Mouse (Mus musculus) adrenal gland, postnatal 10 days (tissue): ENCODE measurements around the gene Nt5c3b. TPM values are rescaled to one million over a fixed set of nuclear protein-coding genes. Genes with fewer than 3 reads are reported as not detected.

Experiments used
- DNase-seq: peaks from one replicate; pipeline ENCODE4 v3.0.0; 2021; ENCODE audit warnings: mixed read lengths
- long read RNA-seq, 2 experiments: library from polyadenylated mRNA; stranded (forward); transcript quantifications; one replicate each; pipeline ENCODE4 v2.0.0; 2021
- total RNA-seq, 2 experiments: library from RNA; stranded (reverse); gene quantifications; 2 replicates each; pipeline ENCODE4 v1.2.3; 2021

The Nt5c3b gene
- total RNA-seq: 10 to 100 TPM; 42.6 to 54.8 TPM
- long read RNA-seq, experiment 1, transcript Nt5c3b-203 (8 exons, 1,348 nt): minor isoform, 11 of 63 reads
- long read RNA-seq, experiment 1, transcript Nt5c3b-201 (9 exons, 1,399 nt): major isoform, 35 of 63 reads
- long read RNA-seq, experiment 1, partial matches to known transcripts: 7 of 63 reads
- long read RNA-seq, experiment 1, other reads (novel, unspliced or antisense): 5 of 63 reads
- long read RNA-seq, experiment 2, transcript Nt5c3b-201 (9 exons, 1,399 nt): major isoform, 26 of 35 reads
- long read RNA-seq, experiment 2, partial matches to known transcripts: 0 of 35 reads
- long read RNA-seq, experiment 2, other reads (novel, unspliced or antisense): 3 of 35 reads

DNA sequence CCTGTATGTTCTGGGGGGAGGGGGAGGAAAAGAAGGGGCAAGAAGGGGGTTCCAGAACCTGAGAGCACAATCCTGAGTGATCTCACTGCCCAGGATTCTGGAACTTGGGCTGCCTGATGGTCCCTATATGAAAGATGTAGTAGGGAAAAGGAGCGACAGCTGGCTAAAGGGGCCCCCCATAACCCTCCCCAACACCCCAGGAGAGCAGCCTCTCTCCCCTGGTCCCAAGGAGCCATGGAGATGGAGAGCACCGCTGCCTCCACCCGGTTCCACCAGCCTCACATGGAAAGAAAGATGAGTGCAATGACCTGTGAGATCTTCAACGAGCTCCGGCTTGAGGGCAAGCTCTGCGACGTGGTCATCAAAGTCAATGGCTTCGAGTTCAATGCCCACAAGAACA is at the start of gene Nt5c3b, which contains the start of gene Klhl10:
Gene Nt5c3b (minus strand): TSS at position 12 of the 400 bp plus-strand sequence.
Gene Klhl10 (plus strand): TSS at position 121 of the 400 bp plus-strand sequence.
- DNase-seq: no peak

DNA sequence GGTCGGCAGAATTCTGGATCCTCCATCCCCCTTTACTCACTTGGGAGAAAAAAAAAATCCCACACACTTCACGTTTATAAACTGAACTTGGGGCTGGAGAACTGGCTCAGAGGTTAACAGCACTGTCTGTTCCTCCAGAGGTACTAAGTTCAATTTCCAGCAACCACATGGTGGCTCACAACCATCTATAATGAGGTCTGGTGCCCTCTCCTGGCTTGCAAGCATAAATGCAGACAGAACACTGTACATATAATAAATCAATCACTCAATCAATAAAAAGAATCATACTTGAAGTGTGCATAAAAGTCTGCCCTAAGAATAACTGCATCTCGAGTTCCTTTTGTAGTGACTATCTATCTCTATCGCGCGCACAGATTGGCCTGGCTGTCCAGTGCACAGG is 49.3 kb upstream of the Nt5c3b start:
- no peak for DNase-seq

DNA sequence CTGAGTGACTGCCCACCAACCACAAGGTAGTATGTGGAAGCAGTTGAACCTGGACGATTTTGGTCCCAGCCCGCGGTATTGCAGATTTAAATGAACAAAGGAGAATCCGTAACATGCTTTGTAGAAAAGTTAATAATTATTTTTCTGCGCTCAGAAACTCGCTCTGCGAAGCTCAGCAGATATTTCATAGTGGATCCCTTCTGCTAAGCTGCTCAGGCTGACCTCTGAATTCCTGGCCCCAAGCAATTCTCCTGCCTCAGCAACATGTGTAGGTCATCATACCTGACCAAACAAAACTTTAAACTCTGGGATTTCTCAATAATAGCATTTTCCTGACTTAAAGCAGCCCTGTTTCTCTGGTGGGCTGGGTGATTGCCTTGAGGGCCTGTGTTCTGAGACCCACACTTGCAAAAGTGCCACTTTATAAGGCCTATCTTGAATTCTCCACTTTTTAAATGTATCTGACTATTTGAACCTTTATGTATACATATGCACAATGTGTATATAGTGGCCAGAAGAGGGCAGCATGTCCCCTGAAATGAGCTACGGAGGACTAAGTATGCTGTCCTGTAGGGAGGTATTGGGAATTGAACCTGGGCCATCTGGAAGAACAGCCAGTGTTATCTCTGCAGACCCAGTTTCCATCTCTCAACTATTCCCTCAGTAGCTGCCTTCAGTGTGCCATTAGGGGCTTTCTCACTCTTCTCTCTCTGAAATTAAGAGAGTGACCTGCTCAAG is 44.4 kb upstream of the Nt5c3b start:
- no peak for DNase-seq

DNA sequence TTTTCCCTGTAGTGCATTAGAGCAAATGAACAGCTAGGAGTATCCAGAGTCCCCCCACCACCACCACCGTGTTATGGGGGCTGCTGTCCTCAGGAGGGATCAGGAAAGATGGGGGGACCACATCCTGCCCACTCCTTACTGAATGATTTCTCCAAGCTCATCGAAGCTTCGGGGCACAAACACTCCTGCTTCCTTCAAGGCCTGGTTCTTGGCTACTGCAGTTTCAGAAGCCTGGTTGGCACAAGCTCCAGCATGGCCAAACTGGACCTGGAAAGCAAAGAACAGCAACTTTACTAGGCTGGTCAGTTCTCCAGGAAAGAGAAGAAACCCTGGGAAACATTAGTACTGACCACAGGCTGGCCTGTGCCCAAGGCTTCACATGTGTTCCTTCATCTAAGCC is 42.9 kb upstream of the Nt5c3b start:
- DNase-seq: no peak

GRCm38 (mm10) chr11:100479152-100479551 is 37.5 kb upstream of the Nt5c3b start:
- DNase-seq: no peak

DNA sequence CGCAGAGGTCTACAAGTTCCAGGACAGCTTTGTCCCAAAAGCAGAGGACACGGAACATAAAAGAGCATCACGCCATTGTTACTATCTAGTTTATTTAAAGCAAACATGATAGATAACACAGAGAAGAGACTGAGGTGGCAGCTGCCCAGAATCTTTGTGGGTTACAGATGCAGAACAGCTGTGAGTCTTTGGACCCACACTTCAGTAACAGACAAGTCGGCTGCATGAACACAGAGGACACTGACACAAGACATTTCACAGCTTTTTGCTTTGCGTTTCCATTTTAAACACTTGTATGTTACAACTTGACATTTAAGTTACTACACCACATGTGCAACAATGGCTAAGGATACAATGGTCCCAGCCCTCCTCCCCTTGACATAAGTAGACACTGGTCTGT is 34.7 kb upstream of the Nt5c3b start:
- DNase-seq: no peak

- no peak for DNase-seq
Measured at GRCm38 (mm10) chr11:100472935-100473295, 31.3 kb upstream of the Nt5c3b start.

DNA sequence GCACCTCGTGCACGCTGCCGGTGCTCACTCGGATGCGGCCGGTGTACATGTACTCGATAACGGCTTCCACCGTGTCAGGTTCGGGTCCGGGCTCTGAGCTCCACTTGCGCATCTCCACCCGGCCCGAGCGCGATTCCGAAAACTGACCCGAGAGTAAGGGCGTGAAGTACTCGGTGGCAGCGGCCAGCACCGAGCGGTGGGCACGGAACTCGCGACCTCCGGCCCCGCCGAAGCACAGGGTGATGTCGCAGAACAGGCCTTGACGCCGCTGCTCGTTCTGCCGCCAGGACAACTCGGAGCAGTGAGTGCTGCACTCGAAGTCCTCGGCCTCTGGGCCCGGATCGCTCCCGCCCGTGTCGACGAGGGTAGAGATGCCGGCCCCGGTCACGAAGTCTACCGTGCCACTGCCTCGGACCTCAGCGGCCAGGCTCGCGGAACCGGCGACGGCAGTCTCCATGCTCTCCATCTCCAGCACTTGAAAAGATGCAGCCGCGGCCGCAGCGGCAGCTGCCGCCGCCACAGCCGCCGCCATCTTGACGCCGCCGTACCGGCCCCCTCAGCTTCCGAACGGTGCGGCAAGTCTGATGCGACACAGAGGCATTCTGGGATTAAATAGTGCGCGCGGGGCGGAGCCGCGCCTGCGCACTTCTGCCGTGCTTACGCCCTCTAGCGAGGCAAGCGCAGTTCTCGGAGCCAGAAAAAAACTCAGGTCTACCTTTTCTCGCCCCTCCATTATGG is 30.8 kb upstream of the Nt5c3b start, which contains the start of gene Klhl11:
Gene Klhl11 (minus strand): TSS at position 545 of the 738 bp plus-strand sequence.
- peak; percentile 95 for DNase-seq

GRCm38 (mm10) chr11:100471352-100472196 is 30.0 kb upstream of the Nt5c3b start:
- DNase-seq: no peak

DNA sequence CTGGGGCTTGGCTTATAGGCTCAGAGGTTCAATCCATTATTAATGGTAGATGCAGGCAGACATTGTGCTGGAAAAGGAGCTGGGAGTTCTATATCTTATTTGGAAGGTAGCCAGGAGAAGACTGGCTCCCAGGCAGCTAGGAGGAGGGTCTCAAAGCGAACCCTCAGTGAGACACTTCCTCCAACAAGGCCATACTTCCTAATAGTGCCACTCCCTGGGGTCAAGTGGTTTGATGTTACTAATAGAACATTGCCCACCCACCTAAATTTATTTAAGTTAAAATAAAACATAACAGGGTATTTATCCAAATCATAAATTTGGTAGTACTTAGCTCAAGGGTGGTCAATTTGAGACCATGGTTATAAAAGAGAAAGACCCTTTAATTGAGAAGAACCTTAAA is 24.2 kb upstream of the Nt5c3b start:
- no peak for DNase-seq

DNA sequence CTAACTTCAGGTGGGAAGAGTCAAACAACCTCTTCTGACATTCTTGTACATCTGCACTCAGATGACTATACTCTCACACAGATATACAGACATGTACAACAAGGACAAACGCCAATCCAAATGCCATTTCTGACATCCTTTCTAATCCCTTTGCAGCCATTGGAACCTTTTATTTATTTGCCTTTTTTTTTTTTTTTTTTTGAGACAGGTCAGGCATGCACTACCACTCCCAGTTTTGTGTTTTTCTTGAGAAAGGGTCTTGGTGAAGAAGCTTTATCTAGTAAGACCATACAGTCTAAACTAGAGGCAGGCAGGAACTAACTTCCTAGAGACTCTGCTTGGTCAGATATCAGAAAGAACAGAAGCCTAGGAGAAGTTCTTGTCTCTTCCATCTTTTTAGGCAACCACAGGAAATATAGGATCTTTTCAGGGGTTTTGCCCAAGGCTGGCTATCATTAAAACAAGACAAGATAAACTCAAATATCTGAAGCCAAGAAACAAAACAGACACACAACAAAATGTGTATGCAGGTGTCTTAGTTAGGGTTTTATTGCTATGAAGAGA is 23.7 kb upstream of the Nt5c3b start:
- DNase-seq: no peak

- no peak for DNase-seq
Measured at GRCm38 (mm10) chr11:100462699-100463098, 21.1 kb upstream of the Nt5c3b start.

GRCm38 (mm10) chr11:100457711-100458110 is 16.1 kb upstream of the Nt5c3b start:
- no peak for DNase-seq

- no peak for DNase-seq
Measured at GRCm38 (mm10) chr11:100457247-100457646, 15.6 kb upstream of the Nt5c3b start.

DNA sequence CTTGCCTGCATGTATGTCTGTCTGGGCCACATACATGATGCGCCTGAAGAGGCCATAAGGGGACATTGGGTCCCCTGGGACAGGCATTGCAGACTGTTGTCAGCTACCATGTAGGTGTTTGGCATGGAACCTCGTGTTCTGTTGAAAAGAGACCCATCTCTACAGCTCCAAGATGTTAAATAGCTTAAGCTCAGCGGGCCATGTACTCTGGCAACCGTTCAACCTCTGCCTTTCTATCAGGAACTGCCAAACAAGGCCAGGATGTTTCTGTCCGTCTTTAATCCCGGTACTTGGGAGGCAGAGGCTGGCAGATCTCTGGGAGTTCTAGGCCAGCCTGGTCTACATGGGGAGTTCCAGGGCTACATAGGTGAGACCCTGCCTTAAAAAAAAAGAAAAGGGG is 1.0 kb upstream of the Nt5c3b start:
- no peak for DNase-seq

GRCm38 (mm10) chr11:100440691-100441522 is 701 bp downstream of the Nt5c3b start:
- DNase-seq: peak; percentile 93

GRCm38 (mm10) chr11:100437901-100438300 is 3.7 kb downstream of the Nt5c3b start:
- DNase-seq: no peak

- DNase-seq: no peak
Measured at GRCm38 (mm10) chr11:100435678-100436246, 5.8 kb downstream of the Nt5c3b start.

DNA sequence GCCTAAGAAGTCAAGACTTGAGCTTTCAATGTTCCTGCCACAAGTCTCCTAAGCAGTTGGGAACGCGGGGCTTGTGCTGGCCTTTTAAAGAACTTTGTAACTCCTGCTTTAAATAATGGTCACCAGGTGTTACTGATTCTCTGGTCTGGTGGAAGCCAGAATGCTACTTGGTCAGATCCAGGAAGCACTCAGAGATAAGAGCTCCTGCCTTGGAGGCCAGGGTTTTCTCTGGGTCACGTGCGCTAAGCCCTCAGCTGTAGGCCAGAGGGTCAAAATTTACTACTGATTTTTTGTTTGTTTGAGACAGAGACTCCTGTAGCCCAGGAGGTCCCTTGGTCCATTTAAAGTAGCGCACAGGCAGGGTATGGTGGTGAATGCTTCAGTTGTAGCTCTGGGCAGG is 9.6 kb downstream of the Nt5c3b start:
- no peak for DNase-seq

GRCm38 (mm10) chr11:100430052-100430451 is 11.6 kb downstream of the Nt5c3b start:
- no peak for DNase-seq
